Mouse (Mus musculus) CD8-positive naive resting alpha-beta T cell, adult 2 months (primary cell): ENCODE results near the gene Plaur.

Experiments
- DNase-seq, 2 experiments: peaks; one replicate each; pipeline ENCODE4 v3.0.0; 2022; ENCODE audit warnings: low read depth in 2 of 2, low spot score in 2 of 2

The Plaur gene

DNA sequence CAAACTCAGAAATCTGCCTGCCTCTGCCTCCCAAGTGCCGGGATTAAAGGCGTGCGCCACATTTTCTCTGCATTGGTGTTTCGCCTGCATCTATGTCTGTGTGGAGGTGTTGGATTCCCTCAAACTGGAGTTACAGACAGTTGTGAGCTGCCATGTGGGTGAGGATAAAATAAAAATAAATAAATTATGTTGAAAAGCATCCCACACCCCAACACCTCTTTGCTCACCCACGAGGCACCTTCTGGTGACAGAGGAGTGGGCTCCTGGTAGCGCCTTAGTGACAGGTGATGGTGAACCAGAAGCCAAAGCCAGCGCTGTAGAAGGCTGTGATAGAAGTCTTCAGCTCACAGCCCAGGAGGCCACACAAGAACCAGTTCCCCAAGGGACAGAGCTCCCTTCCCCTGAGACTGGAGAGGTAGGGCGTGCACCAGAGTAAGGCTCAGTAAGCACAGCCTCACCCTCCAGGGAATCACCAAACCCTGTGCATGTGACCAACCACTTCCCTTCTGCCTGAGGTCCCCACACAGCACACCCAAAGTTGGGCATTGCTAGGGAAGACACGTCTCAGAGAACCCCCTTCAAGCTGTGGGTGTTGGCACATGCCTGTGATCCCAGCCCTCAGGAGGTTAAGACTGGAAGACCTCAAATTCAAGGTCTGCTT is 16.9 kb upstream of the Plaur start:
- DNase-seq = peak; percentile 58 to 63

DNA sequence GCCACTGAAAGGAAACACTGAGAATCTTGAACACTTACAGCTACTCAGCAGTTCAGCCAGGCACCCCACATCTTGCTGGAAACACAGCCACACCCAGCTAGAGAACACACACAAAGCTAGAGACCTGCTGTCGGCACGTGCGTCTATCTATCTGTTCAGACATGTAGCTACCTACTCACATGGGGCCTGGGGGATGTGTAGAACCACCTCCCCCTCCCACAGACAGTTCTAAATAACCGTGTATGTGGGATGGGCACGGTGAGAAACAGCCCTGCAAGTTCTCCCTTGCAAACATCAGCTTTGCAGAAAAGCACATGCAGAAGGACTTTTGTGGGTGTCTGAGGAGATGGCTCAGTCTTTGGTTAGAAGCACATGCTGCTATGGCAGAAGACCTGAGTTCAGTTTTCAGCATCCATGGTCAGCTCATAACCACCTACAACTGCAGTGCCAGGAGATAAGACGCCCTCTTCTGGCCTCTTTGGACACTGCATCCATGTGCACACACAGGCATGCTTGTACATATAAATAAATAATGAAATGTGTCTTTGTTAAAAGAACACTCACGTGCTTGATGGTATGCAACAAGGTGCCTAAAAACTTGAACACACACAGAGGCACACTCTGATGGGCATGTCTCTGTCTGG is 15.5 kb upstream of the Plaur start:
- peak in 1 of 2 experiments; percentile 41 for DNase-seq

DNA sequence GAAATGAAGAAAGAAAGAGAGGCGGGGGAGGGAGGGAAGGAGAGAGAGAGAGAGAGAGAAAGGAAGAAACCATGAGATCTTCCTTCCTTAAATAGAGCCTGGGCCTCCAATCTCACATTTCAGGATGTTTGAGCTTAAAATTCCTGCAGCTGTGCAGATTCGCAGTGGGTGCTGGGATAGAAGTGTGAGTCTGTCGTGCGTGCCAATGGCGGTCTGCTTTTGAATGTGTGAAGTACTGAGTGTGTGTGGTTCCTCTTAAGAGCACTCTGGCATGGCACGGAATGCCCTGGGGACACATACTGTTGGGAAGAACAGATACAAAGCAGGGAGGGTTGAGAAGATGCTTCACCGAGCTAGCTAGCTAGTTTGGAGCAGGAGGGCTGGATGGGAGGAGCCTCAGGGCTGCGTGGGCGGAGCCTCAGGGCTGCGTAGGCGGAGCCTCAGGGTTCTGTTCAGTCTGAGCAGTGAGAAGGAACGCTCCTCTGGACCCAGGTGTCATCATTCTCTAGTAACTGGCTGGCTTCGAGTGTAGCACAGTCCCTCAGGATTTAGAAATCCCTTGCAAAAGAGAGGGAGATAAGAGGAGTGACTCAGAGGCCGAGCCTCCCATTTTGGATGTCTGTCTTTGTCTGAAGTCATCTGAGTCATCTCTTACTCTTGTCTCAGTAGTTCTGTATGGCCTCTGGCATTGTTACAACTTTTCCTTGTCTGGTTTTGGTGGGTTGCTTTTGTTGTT is 13.3 kb upstream of the Plaur start:
- no peak for DNase-seq

DNA sequence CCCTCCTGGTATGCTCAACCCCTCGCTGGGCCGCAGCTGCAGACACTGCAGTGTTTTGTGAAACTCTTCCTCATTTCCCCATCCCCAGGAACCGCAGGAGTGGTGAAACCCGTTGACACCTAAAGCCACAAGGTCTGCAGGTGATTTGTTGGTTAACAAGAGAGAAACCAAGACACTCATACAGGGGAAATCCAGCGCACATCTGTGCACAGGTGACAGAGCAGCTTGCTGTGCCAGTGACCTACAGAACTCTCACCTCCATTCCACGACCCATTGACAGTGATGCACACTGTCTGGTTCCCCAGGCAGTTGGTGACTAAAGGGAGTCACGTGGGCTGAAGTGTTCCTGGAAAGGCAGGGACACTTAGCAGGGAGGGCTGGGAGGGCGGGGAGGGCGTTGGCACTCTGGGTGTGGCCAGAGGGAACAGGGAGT is 11.7 kb upstream of the Plaur start:
- peak in 1 of 2 experiments; percentile 37 for DNase-seq

DNA sequence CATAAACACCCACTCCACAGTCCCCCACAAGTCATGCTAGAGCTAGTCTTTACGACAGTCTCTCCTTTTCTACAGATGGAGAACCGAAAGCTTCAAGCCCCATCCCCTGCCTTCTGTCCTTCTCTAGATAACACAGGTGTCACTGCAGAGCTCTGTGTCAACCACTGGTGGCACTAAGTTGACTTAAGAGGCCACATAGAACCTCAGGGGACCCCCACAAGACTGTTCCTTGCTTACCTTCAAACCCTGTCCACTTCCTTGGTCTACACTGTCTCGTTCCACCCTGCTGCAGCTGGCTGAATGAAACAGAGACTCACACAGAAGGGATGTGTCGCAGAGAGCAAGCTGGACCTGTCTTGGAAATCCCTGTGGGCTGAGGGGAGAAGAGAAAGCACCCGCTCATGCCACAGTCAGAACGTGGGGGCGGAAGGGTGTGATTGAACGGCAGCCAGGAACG is 10.4 kb upstream of the Plaur start, which contains the start of gene Irgc1:
Gene Irgc1 (minus strand): TSS at position 443 of the 457 bp plus-strand sequence.
- peak in 1 of 2 experiments; percentile 36 for DNase-seq

DNA sequence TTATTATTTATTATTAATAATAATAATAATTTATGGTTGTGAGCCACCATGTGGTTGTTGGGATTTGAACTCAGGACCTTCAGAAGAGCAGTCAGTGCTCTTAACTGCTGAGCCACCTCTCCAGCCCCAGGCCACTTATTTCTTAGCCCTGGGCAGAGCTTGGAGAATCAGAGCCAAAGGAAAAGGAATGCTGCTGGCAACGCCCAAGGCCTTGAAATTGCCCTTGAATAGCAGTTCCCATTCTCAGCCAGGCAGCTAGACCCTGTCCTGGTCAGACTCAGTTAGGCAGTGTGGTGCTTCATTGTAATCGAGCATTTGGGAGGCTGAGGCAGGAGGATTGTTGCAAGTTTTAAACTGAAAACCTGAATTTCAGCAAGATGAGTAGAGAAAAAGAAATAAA is 8.1 kb upstream of the Plaur start:
- DNase-seq = no peak

DNA sequence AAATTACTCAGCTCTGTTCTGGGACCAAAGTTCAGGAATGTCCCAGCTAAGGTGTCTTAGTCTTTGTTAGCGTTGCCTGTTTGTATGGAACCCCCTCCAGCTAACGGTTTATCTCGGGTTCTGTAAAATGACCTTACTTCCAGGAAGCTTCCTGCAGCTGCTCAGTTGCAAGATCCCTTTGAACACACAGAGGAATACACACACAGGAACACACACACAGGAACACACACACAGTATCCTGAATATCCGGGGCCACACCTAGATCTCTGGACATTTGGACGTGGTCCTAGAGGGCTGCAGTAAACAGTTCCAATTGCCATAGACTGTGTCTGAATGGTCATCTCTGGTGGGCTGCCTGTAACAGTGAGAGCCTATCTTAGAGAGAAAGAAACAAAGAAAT is 6.6 kb upstream of the Plaur start:
- DNase-seq = no peak

DNA sequence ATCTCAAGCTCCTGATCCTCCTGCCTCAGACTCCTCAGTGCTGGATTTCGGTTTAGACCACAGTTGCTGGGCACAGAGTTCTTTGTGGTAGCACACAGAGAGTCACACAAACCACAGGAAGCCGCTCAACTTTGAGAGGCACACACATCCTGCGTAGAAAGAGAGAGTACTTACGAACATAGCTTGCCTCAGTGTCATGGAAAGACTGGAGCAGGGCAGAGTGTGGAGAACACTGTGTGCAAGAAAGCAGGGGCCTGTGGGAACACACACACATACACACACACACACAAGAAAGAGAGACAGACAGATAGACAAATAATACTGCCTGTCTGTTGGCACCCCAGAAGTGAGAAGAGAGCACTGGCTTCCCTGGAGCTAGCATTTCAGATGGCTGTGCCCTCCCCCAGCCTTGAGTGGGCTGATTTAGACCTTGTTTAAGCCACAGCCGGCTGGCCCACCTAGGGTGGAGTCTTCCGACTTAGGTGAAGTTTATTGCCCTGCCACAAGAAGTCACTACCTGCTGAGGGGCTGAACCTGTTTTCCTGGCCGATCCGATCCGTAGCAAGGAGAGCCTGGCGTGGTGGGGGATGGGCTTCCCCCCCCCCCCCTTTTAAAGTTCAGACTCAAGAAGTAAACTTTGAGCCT is 4.4 kb upstream of the Plaur start:
- peak; percentile 90 to 91 for DNase-seq

DNA sequence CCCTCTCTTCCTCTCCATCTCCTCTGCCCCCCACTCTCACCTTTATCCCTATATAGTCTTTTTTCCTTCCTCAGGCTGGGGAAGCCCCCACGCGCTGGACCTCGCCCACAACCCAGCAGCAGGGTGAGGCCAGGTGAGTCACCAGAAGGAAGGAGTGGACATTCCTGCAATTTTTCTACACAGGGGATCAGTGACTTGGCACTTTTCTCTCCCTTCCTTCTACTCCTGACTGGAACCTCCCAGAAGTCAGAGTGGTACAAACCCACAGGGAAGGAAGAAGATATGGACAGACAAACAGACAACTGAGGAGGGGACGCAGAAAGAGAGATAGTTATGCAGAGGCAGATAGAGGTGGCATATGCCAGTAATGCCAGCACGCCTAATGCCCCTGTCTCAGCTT is 2.8 kb upstream of the Plaur start:
- no peak for DNase-seq

DNA sequence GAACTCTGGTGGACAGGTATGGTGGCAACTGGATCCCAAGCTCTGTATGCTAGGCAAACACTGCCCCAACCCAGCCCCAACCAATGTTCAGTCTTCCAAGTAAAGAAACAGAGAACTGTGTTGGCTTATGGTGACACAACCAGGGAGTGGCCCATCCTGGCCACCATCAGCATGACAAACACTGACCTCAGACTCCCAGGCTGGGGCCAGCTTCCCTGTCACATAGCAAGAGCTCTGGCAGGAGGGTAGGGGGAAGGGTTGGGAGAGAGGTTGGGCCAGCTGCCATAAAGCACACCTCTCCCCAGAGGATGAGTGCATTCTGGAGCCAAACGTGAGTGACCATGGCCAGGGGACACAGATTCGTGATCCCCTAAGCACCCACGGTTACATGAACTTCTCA is 2.4 kb upstream of the Plaur start:
- no peak for DNase-seq

DNA sequence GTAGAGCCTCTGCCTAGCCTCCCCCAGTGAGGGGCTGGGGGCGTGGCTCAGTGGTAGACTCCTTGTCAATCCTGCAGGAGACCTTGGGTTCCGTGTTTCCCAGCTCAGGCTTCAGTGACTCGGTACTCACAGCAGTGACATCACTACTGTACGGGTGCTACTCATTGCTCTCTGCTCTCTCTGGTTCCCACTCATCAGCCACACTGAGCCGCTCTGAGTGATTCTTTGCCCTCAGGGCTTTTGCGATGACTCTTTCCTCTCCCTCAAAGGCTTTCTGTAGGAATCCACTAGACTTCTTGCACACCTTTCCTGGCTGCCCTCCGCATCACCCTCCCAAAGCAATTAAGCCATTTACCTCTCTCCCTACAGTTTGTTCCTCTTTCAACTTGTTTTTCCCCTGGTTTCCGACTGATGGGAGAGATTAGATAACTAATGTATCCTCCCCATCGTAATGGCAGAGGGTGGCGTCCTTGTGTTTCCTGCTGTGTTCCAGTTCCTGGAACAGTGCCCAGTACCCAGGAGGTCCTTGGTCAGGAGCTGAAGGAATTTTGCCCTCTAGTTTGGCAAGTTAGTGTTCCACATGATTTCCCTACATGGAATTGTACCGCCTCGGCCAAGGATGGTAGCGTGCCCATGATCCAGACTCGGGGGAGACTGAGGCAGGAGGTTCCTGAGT is 770 bp upstream of the Plaur start:
- no peak for DNase-seq

DNA sequence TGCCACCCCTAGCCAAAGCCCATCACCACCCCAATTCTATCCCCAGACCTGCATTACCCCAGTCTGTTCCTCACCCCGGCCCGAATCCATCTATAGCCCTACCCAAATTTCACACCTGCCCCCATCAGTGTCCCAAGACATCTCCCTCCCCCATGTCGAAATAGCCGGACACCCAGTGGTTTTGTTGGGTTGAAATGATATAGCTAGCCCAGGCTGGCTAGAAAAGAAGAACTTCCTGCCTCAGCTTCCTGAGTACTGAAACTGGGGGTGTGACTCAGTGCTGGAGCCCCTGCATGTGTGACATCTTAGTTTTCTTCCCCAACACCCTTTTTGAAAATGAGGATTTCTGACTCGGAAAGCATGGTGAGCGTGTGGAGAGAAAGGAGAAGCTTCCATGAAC is 4.6 kb downstream of the Plaur start:
- no peak for DNase-seq

DNA sequence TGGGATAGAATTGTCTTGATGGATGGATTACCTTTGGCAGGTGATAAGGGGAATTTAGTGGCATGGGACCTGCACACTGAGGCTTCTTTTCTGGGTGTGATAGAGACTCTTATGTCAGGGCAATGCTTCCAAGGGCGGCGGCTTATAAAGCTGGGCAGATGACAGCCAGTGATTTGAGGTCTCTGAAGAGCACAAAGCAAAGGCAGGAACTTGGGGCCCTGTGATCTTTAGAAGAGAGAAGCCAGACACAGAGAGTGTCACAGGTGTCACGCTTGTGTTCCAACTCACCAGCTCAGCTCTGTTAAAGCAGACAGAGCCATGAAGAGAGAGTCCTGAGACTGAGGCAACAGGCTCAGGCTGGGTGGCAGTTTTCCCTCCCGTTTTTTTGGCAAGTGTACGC is 5.6 kb downstream of the Plaur start:
- peak in 1 of 2 experiments; percentile 56 for DNase-seq

DNA sequence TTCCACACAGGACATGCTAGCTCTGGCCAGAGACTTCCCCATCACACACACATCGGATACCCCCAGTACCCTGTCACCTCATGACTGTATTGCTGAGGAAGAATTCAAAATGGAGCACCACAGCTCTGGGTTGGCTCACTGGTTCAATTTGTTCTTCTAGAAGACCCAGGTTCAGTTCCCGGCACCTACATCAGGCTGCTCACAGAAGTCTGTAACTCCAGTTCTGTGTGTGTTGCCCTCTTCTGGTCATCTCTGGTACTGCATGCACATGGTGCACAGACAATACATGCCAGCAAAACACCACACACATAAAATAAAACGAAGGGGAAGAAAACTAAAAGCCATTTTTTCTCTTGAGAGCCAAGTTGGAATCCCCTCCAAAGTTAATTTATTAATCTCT is 6.8 kb downstream of the Plaur start:
- peak; percentile 62 to 71 for DNase-seq

DNA sequence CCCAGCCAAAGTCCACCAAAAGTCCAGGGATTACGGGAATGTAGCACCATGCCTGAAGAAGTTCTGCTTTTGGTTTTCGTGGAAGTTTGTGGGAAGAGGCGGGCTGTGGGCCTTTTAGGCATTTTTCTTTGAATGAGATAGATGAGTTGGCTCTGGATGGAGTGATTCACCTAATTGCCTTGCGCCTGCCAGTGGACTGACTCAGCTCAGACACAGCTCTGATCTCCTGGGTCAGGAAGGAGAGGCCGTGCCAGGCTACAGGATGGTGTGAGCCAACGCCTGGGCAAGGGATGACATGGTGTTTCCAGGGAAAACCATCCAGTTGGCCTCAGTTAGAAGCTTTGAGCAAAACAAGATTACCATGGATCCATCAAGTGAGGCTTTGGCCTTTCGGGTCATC is 8.1 kb downstream of the Plaur start:
- no peak for DNase-seq

DNA sequence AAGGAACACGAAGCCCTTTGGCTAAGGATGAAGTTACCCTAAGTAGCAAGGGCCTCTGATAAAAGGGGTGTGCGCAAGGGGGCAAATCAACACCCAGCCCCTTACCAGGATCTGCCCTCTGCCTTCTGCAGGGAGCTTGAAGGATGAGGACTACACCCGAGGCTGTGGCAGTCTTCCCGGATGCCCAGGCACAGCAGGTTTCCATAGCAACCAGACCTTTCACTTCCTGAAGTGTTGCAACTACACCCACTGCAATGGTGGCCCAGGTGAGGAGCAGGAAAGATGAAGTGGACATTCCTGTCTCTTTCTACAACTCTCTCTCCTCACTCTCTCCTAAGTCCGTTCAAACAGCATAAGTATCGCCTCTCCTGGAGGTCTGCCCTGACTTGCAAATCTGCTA is 10.2 kb downstream of the Plaur start:
- DNase-seq = no peak

DNA sequence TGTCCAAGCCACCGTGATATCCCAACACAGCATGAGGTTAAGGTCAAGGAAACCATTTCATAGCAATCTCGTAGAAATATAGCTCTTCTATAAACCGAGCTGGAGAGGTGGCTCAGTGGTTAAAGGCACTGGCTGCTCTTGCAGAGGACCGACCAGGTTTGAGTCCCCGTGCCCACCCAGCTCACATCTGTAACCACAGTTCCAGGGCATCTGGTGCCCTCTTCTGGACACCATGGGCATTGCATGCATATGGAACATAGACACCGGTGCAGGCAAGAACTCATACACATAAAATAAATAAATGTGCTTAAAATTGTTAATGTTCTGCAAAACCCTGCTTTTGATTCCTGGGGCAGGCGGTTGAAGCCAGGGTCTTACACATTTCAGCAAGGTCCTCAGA is 10.7 kb downstream of the Plaur start:
- DNase-seq = peak; percentile 53 to 63

DNA sequence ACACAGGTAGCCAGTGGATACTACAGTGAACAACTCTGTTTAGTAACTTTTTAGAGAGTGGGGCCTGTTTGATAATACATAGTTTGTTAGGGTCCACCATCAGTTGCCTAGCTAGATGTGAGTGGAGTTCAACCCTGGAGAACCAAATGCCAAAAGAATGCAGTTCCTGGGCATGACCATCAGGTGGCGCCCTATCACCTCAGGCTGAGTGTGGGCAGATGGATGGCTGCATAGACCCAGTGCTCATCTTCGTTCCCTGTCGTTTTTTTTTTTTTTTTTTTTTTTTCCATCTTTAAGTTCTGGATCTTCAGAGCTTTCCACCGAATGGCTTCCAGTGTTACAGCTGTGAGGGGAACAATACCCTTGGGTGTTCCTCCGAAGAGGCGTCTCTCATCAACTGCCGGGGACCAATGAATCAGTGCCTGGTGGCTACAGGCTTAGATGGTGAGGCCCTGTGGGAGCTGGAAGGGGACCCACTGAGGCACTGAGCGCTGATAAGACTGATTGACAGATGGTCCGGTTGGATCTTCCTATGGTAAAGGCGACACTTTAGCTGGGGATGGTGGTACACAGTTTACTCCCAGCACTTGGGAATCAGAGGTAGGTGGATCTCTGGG is 11.7 kb downstream of the Plaur start:
- DNase-seq = peak; percentile 62 to 71

DNA sequence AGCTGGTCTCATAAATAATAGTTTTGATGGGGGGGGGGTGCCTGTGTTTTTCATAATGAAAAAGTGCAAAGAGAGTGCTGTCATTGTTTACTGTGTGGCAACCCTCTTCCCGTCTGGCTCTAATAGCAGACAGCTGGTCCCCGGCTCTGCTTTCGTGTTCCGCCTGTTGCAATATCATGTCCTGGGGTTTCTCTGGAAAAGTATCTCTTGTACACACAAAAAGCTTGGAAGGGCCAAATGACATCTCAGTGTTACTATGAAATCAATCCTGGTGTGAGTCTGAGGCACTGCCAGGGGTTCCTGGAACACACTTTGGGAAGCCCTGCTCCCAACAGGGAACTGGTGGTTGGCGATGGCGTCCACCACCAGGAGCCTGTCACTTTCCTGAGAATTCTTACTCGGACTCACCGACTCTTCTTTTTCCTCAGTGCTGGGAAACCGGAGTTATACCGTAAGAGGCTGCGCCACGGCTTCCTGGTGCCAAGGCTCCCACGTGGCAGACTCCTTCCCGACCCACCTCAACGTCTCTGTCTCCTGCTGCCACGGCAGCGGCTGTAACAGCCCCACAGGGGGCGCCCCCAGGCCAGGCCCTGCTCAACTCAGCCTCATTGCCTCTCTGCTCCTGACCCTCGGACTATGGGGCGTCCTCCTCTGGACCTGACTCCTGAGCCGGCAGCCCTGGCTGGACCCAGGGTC is 12.7 kb downstream of the Plaur start:
- no peak for DNase-seq

DNA sequence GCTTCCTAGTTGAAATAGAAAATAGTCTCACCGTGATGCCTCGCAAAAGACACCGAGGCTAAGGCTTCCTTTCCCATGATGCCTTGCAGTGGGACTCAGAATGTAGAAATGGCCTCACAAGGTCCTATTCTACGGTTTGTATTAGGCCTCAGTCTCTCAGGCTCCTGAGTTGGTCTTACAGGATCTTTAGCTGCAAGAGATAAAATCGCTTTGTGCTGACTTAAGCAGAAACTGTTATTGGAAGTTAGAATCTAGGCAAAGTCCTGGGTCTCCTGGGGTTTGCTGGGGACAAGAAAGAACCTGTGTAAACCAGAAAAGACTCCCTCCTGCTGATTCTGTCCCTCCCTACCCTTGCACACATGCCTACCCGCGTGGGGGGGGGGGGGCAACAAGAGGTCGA is 14.1 kb downstream of the Plaur start:
- DNase-seq = no peak
